Mouse (Mus musculus) liver, adult 2 months (tissue): ENCODE results near the gene Aff3.

ENCODE experiments used
- CTCF ChIP-seq: fragments of 200-500 bp; IDR thresholded peaks from 2 replicates; pipeline ENCODE4 v1.5.1; 2011; ENCODE audit warnings: low read depth, low read length, control low read depth
- POLR2A ChIP-seq: fragments of 200-500 bp; IDR thresholded peaks from 2 replicates; pipeline ENCODE4 v1.6.1; 2011; ENCODE audit warnings: low read length, control low read depth; ENCODE audit not compliant: insufficient read depth; ENCODE audit errors: extremely low read depth

GRCm38 (mm10) chr1:38521651-38522050 is 143.1 kb downstream of the Aff3 start:
- TF ChIP-seq CTCF (no peak), POLR2A (no peak)
